Mouse (Mus musculus): ENCODE data around the gene Cenpu. TPM values are rescaled to one million over a fixed set of nuclear protein-coding genes. Genes with fewer than 3 reads are reported as not detected.

Gene Cenpu
- total RNA-seq (2021) (1 to 10 TPM; 1.1 to 1.9 TPM), polyA plus RNA-seq (2012; rRNA removed) (0.51 and 1.4 TPM in 2 replicates)
- long read RNA-seq, partial matches to known transcripts, result 0 of 1 reads
- long read RNA-seq, other reads (novel, unspliced or antisense), result 0 of 1 reads

DNA sequence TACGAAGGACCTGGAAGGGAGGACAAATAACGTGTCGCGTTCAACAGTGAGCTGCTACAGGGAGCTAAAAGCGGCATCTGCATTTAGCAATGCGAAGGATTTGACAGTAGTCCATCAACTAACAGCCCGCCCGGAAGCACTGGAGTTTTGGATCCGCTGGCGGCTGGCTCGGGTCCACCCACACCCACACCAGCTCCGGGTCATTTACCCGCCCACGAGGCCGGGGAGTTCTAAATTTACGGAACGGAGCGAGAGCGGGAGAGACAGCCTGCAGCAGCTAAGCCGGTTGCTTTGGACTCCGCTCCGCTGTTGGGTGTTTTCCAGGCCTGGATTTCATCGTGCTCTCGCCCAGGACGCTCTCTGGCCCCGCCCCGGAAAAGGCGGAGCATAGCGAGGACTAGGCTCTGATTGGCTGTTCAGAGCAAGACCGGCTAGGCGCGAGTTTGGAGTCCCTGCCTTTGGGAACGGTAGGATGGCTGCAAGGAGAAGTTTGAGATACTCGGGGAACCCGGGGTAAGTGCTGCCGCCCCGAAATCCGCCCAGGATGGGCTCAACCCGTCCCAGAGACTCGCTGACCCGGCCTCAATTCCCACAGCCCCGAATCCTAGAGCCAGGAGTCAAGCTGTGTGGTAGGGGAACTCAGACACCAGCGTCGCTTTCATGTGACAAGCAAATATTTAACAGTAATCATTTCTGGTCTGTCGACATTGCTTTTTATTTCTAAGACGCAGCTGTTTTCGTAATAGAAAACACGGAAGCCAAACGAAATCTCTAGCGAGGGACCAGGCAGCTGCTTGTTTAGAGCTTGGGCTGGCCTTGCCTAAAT is at the start of gene Cenpu:
Gene Cenpu, plus strand, starts transcription at position 414 of the 826 bp plus-strand sequence.
- peak; percentile 100 for DNase-seq

DNA sequence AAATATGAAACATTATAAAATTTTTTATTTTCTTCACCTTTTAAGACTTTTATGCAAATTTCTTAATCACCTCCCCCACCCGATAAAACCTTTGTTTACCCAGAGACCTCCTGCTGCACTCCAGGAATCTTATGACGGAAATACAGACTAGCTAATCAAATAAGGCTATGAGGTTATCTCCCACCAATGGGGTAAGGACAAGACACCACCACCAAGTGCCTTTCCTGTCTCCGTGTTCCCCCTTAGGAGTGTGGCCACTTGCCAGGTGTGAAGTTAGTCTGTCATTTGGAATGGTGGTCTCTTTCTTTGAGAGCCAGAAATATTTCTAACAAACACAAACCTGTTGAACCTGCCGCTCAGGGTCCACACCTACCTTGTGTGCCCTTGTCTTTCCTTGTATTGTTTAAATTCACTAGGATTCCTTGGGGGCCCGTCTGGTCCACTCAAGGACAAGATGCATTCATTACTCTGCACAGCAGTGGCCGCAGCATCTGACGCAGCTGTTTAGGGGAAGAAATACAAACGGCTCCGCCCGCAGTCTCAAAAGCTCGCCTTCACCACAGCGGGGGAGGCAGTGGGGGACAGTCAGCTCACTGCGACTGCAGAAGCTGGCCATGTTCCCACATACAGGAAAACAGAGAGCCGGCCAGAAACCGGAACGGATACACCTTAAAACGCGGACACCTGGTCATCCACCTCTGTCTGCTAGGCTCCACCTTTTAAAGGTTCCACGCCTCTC is 49.3 kb upstream of the Cenpu start:
- DNase-seq, result no peak

DNA sequence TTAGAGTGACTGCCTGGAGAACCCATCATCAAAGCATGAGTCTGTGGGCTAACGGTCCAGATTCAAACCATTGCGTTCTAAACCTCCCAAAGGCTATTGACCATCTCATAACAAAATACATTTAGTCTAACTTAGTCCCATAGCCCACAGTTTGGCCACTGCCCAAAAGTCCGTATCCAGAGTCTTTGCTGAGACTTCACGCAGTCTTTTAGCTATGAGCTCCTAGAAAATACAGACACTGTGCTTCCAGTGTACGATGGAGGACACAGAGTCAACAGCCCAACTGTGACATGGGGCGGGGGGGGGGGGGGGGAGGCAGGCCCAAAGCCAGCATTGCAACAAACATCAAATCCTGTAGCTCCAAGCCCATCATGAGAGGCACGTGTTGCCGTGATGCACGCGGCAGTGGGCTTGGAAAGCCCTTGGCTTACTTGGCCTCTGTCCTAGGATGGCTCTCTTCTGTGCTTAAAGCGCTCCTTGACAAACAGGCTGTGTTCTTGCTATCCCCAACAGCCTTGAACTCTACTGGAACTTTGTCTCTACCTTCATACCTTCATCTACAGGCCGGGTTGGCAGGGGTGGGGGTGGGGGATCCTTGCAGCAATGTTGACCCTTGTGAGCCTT is 48.6 kb upstream of the Cenpu start:
- DNase-seq, result no peak

DNA sequence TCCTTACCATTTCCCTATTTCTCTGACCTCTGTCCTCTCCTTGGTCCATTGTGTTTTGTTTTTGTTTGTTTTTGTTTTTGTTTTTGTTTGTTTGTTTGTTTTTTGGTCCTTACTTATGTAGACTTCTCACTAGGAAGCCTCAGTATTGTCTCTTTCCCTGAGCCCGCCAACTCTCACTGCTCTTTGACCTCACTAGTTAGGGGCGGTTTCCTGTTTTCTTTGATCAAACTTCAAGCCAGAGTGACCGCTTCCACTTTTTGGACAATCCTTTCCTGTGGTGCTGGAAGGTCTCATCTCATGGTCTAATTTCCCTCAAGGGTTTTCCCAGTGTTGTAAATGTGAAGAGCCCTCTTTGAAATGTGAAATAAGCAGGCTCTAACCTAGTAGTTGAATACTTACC is 47.6 kb upstream of the Cenpu start:
- no peak for DNase-seq

DNA sequence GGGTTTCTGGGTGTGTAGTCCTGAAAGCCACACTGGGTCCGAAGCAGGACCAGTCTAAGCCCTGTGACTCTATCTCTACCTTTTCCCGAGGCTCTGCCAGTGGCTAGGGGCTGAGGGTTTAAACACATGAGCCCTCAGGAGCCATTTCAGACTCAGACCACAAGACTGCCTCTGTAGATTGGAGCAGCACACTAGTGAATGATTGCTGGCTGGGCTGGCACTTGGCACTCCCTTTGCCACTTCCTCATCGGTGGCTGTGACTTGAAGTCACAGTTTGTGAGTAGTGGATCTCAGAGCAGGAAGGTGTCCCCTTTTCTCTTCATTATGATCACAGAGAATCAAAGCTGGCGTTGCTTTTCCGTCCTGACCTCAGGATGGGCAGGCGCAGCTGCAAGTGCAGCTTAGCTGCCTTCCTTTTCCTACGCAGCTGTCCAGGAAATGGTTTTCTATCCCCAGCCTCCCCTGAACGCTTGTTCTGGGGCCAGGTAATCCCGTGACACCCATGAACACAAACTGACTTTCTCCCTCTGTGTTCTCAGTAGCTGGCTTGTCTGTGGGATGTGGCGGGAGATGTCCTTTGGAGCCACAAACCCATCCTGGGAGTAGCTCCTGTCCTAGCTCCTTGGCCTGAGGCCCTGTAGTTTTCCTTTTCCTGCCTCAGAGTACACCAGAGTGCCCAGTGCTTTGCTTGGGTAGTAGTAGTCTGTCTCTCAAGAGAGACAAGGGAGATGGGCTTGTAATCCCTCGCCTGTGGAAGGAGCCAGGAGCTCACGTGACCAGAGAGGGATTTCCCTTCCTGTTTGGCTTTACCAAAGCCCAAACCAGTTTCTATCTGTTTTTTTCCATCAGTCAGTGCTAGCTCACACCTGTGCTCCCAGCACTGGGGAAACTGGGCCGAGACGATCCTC is 43.1 kb upstream of the Cenpu start:
- DNase-seq, result no peak

DNA sequence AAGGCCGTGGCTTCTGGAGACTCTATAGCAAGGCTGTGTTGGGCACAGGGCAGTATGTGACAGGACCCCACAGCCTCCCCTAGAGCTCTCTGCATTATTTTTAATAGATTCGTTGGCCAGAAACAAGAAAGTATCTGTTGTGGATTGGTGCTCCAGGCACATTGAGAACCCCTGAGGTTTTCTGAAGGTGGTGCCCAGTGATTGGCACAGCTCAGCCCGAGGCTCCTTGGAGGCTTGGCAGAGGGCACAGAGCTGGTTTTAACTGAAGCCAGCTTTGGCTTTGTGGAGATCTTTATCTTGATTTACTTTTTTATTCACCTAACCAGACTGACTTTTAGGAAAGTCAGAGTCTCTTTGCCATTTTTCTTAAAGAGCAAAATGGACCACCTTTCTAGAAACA is 42.4 kb upstream of the Cenpu start:
- DNase-seq, result no peak

DNA sequence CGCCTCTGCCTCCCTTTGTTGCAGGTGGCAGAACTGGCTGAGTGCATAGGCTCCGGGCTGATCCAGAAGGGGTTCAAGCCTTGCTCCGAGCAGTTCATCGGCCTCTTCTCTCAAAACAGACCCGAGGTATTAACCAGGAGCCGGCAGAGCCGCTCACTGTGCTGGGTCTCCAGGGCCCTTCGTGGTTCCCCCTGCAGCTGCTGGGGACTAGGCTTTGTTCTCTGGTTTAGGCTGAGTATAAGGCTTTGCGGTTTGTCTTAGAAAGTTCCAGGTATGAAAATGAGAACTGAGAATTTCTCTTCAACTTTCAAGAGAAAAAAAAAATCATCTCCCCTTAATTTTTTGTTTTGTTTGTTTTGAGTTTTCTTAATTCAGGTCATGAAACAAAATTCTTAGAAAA is 40.5 kb upstream of the Cenpu start:
- no peak for DNase-seq

DNA sequence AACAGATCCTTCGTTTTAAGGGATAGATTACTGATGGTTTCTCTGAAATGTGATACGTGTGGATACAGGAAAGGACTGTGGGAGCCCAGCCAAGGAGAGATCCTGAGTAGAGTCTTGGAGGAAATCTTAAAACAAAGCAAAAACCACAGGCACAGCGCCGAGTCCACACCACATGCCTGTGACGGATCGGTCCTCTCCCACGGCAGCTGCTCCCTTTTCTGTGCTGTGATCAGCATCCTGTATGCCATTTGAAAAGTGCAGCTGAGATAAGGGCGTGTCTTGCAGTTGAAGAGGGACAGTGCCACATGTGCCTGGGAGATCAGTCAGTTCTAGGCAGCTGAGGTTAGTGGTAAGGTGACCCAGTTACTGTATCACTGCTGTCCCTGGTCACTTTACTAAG is 39.3 kb upstream of the Cenpu start:
- DNase-seq, result no peak

DNA sequence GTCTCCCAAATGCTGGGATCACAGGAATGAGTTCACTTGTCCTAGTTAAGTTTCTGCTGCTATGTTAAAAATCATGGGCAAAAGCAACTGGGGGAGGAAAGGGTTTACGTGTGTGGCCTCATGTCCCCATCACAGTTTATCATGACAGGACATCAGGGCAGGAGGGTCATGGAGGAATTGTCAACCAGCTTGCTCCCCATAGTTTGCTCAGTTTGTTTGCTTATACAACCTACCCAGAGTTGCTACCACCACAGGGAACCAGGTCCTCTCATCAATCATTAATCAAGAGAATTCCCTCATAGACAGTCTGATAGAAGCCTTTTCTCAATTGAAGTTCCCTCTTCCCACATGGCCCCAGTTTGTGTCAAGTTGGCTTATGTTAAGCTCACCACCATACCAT is 37.8 kb upstream of the Cenpu start:
- no peak for DNase-seq

DNA sequence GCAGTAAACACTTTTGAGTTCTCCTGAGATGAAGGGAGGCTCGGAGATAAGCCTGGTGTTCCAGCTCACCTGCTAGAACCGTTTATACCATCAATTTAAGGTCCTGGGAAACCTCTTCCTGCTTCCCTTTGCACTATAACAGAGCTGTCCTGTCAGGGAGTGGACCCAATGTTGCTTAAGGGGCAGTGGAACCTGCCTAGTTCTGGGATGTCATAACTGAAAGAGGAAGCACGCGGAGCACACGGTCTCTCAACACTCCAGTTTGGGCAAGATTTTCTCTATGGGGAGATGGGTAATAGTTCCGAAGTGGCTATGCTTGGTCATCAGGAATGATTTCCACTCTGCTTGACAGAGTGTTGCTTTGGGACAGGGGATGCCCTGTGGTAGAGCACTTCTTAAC is 31.2 kb upstream of the Cenpu start:
- DNase-seq, result no peak

DNA sequence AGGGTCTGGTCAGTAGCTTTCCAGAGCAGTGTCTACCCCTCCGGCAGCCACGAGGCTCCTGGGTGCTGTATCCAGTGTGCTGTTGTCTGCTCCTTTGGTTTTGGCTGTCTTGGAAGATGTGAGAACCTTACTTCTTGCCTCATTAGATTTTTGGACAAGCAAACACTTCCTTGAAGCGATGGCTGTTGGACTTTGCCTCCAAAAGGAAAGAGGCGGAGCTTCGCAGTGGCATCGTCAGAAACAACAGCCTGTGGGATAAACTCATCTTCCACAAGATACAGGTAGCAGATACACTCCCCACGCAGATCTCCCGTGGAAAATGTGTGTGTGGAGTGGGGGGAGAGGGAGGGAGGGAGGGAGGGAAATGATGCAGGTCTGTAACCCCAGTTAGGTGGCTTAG is 25.7 kb upstream of the Cenpu start:
- DNase-seq, result no peak

DNA sequence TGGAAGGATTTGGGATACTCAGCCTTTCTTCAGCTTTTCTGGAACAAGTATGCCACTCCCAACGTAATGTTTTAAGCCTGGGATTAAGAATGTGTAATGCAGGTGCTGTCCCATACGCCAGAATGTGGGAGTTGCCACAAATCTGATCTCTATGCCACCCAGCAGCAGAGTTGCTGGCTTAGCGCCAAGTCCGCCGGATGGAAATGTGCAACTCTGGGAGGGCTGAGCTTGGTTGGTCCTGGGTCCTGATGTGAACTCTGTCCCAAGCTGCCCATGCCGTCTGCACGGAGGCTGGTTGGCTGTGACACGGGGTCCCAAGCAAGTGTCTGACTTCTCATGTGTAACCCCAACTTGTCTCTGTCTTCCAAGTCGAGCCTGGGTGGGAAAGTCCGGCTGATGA is 25.0 kb upstream of the Cenpu start:
- DNase-seq, result no peak

DNA sequence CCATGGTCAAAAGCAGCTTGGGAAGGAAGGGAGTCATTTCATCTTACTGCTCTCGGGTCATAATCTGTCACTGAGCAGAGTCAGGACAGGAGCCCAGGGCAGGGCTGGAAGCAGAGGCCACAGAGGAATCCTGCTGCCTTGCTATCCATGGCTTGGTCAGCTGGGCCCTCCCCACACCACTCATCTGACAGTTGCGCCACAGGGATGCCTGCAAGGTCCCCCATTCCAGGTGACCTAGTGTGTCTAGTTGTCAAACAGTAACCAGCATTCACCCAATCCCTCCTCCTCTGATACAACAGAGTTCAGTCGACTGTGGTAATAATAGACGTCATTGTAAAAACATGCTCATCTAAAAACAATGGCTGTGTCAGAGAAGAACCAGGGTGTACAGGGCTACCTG is 22.3 kb upstream of the Cenpu start:
- DNase-seq, result no peak

DNA sequence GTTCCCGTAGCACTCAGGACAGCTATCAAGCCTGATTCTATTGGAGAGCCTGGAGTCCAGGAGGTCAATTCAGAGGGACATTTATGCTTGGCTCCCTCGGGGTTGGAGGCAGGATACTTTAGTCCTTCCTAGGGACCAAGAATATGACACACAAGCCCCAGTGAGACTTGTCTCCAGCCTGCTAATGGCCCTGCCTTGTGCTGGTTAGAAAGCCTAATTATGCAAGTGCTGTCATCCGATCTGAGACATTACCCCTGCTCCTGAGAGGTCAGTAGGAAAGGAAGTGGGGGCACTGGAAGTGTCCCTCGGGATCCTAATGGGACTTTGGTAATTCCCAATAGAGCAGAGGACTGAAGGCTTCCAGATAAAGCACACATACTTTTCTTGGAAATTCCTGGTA is 21.3 kb upstream of the Cenpu start:
- no peak for DNase-seq

DNA sequence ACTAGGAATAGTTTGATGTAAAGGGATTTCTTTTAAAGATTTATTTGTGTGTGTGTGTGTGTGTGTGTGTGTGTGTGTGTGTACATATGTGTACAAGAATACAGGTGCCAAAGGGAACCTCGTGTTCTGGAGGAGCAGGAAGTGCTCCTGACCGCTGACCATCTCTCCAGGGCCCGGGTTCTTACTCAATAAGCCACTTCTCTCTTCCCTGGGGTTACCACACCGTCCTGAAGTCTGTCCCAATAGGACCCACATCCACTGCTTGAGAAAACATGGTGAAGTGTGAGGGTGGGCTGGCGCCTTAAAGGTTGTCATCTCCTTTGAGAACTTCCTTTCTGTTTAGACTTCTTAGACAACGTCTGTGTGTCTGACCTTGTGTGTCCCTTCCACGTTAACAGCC is 17.9 kb upstream of the Cenpu start:
- DNase-seq, result no peak

DNA sequence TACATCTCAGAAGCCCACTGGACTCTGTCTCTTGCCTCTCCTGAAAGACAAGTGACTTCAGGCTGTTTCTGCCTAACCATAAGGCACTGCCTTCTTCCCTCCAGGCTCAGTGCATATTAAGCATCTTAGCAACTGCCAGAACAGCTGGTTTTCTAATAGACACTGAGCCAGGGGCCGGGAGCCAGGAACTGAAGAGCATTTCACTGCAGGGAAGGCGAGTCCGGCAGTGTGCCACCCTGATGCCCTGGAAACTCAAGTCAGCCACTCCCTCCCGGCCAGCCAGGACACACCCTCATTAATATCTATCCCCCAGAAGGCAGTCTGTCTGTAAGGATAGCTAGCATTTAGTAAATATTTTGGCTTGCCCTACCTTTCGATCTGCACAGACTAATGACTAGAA is 12.1 kb upstream of the Cenpu start:
- DNase-seq, result peak; percentile 39

DNA sequence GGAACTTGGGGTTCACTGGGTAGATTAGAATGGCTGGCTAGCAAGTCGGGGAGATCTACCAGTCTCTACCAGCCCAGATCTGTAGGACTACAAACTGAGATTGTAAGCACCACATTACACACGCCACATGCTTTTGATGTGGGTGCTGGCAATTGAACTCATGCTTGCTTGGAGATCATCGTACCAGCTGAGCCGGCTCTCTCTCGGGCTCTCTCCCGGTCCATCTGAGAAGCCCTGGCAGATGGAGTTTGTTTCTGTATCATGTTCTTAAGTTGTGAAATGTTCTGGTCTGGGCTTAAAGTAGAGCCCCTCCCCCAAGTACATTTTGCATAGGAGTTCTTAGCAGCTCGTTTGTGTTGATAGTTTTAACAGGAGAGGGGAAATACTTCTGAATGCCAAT is 8.6 kb upstream of the Cenpu start:
- DNase-seq, result no peak

DNA sequence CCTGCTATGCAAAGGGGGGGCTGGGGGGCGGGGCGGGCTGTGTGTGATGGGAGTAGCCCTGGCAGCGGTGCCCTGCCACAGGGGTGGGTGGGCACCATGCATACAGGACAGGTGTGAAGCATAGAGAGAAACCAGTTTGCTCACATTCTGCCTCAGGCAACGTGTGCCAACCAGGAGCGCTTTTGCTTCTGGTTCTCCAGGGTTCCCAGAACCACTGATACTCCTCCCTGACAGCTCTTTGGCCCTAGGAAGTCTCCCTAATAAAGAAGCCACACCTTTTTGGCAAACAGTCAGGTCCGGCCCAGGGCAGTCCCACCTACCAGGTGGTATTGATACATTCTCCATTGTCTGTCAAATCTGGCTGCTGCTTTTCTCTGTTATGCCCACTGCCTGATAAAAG is 8.2 kb upstream of the Cenpu start:
- no peak for DNase-seq

DNA sequence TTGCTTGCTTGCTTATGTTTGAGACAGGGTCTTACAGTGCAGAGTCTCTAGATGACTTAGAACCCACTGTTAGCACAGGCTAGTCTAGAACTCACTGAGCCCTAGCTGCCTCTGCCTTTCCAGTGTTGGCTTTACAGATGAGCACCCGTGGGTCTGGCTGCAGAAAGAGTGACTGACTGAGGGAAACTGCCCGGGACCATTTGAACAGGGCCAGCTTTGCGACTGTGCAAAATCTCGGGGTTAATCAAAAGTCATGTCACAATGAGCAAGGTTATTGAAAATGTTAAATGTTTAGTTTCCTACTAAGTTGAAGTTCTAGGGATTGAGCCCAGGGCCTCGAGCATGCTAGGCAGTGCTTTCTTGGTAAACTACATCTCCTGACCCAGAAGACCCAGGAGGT is 6.0 kb upstream of the Cenpu start:
- DNase-seq, result no peak

DNA sequence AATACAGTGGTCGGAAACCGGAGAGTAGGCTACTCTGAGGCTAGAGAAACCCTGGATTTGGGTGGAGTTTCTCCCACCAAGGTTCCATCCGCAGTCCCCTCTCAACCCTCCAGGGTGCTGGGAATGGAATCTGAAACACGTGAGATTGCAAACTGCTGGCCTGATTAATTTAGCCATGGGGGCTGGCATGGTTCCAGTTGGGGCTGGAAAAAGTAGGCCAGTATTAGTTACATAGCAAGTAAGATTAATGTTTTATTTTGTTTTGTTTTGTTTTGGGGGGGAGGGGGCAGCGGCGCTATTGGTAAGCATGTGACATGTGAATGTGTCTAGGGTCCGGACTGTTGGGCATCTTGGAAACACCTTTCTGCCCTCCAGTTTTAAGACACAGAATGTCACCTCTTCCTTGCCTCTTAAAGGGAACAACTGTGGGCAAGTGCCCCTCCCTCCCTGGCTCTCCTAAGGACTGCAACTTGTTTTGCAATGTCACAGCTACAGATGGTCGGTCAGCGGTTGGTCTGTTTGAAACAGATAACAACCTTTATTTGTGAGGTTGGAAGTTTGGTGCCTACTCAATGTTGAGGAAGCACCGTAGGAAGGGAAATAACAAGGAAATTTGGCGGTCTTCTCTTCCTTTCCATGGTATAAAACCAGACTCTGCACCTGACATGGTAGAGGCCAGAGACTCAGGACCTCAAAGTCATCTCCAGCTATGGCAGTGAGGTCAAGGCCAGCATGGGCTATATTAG is 5.2 kb upstream of the Cenpu start:
- peak; percentile 68 for DNase-seq

DNA sequence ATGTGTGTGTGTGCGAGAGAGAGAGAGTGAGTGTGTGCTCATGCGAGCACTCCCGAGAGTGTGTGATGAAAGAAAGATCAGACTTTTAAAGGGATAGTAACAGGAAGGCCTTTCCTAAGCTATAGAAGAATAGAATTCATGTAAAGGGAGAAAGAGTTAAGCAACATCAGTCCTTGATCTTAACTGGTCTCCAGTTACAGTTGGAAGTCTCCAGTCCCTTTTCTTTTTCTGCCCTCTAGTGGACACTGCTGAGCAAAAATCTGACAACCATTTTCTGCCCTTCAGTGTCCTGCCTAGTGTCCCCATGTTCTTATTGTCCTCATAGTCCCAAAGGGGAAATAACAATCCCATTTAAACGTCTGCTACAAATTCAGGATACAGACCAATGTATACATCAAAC is 4.6 kb upstream of the Cenpu start:
- peak; percentile 69 for DNase-seq
